Mouse (Mus musculus) lung, postnatal 14 days (tissue): ENCODE data around the gene Tmed1.
"Not testable (repeated sequence)": the region's sequence is repeated elsewhere in the genome, so short reads cannot be mapped to it uniquely, and the experiment has no call there.

Experiments used
- DNase-seq: peaks from one replicate; pipeline ENCODE4 v3.0.0; 2021

The Tmed1 gene

GRCm38 (mm10) chr9:21469032-21470024, 40.7 kb downstream of the Tmed1 start:
- peak; percentile 71 for DNase-seq

- DNase-seq, result not testable (repeated sequence)
Measured at GRCm38 (mm10) chr9:21464565-21464928, 45.5 kb downstream of the Tmed1 start.

- no peak for DNase-seq
Measured at GRCm38 (mm10) chr9:21463766-21464564, 46.1 kb downstream of the Tmed1 start.

- peak; percentile 54 for DNase-seq
Measured at GRCm38 (mm10) chr9:21463138-21463590, 46.9 kb downstream of the Tmed1 start.

- no peak for DNase-seq
Measured at GRCm38 (mm10) chr9:21460400-21460940, 49.6 kb downstream of the Tmed1 start.

- DNase-seq, result no peak
Measured at GRCm38 (mm10) chr9:21458821-21459220, 51.2 kb downstream of the Tmed1 start.
